Mouse (Mus musculus) embryonic facial prominence, embryonic 14.5 days (tissue): ENCODE measurements around the gene Pfdn6. TPM values are rescaled to one million over a fixed set of nuclear protein-coding genes. Genes with fewer than 3 reads are reported as not detected.
A peak's percentile ranks its signal among the peaks of the same experiment; 100 is the strongest.
"Not testable (repeated sequence)": the region's sequence is repeated elsewhere in the genome, so short reads cannot be mapped to it uniquely, and the experiment has no call there.

Experiments
- ATAC-seq: fragments of 200-750 bp; cut with Nextera tagmentation; 2 replicates; pipeline ENCODE4 v1.8.0; 2017; ENCODE audit warnings: low read depth, moderate number of reproducible peaks, moderate TSS enrichment
- DNase-seq: peaks from one replicate; pipeline ENCODE4 v3.0.0-alpha.2; 2015; ENCODE audit warnings: low spot score
- H3K27ac ChIP-seq: fragments of 300-500 bp; sonication (generic); replicated peaks from 2 replicates; pipeline ENCODE4 v1.5.1; 2014; ENCODE audit warnings: low read depth, mild to moderate bottlenecking, low read length, moderate library complexity
- H3K27me3 ChIP-seq: fragments of 300-500 bp; sonication (generic); replicated peaks from 2 replicates; pipeline ENCODE4 v1.6.1; 2014; ENCODE audit warnings: low read length; ENCODE audit not compliant: control insufficient read depth, insufficient read depth
- H3K36me3 ChIP-seq: fragments of 300-500 bp; sonication (generic); 2 replicates; pipeline ENCODE4 v1.6.1; 2014; ENCODE audit warnings: low read length, mixed read lengths; ENCODE audit not compliant: control insufficient read depth, insufficient read depth
- H3K4me1 ChIP-seq: fragments of 300-500 bp; sonication (generic); 2 replicates; pipeline ENCODE4 v1.6.1; 2014; ENCODE audit warnings: antibody characterized with exemption, low read length; ENCODE audit not compliant: control insufficient read depth, insufficient read depth
- H3K4me2 ChIP-seq: fragments of 300-500 bp; sonication (generic); 2 replicates; pipeline ENCODE4 v1.6.1; 2014; ENCODE audit warnings: low read depth, mild to moderate bottlenecking, low read length, moderate library complexity, mixed read lengths
- H3K4me3 ChIP-seq: fragments of 300-500 bp; sonication (generic); 2 replicates; pipeline ENCODE4 v1.5.1; 2014; ENCODE audit warnings: low read depth, mild to moderate bottlenecking, low read length
- H3K9ac ChIP-seq: fragments of 300-500 bp; sonication (generic); 2 replicates; pipeline ENCODE4 v1.6.1; 2014; ENCODE audit warnings: low read depth, mild to moderate bottlenecking, low read length, moderate library complexity, mixed read lengths
- H3K9me3 ChIP-seq: fragments of 300-500 bp; sonication (generic); 2 replicates; pipeline ENCODE4 v1.6.1; 2016; ENCODE audit warnings: low read length; ENCODE audit not compliant: control insufficient read depth
- WGBS: fragments of 180-500 bp; shearing (Covaris S2); extraction: QIAGEN DNeasy Blood & Tissue Kit; methylation state at CpG from one replicate; pipeline ENCODE4 v1.1.7; 2014; 5-methylcytosine and 5-hydroxymethylcytosine counted together
- polyA plus RNA-seq: library from polyadenylated mRNA; unstranded; fragments of >200 nt; fragmentation: Nextera tagmentation; extraction: Ambion mirVana; gene quantifications from 2 replicates; pipeline ENCODE4 v1.2.1, GENCODE M21; 2014

Pfdn6 gene
- polyA plus RNA-seq, 1 experiment from 2014 or later, result 124 TPM

DNA sequence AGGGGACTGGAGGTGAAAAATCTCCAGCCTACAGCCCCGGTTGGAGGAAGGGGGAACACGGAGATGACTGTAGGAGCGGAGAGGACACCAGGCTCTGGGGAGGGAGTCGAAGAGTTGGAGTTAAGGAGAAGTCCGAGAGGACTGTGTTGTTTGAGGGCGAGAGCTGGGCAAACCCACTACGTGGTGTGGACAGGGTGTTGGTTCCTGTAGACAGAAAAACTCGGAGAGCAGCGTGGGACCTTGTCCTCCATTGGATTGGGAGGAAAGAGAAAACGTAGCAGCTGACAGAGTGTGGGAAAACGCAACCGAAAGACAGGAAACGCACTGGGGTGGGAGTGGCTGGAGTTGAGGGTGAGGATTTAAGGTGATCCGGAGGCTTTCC, 30.3 kb downstream of the Pfdn6 start:
- Histone ChIP-seq H3K27me3 (no peaks in the 10 kb centered on the region), H3K36me3 (peaks cover 39% of the 10 kb centered on the region), H3K27ac (peak overlapping the region; percentile 92), H3K4me2 (peak overlapping the region; percentile 97), H3K9ac (peak overlapping the region; percentile 93), H3K9me3 (no peaks in the 10 kb centered on the region), H3K4me3 (peak overlapping the region; percentile 95), H3K4me1 (peaks cover 13% of the 10 kb centered on the region)
- ATAC-seq, result peak; percentile 0; the same call in 1 of the 2 replicates
- WGBS, result under 1% methylated on average over 14 of the region's 14 CpGs
- DNase-seq, result peak; percentile 60

DNA sequence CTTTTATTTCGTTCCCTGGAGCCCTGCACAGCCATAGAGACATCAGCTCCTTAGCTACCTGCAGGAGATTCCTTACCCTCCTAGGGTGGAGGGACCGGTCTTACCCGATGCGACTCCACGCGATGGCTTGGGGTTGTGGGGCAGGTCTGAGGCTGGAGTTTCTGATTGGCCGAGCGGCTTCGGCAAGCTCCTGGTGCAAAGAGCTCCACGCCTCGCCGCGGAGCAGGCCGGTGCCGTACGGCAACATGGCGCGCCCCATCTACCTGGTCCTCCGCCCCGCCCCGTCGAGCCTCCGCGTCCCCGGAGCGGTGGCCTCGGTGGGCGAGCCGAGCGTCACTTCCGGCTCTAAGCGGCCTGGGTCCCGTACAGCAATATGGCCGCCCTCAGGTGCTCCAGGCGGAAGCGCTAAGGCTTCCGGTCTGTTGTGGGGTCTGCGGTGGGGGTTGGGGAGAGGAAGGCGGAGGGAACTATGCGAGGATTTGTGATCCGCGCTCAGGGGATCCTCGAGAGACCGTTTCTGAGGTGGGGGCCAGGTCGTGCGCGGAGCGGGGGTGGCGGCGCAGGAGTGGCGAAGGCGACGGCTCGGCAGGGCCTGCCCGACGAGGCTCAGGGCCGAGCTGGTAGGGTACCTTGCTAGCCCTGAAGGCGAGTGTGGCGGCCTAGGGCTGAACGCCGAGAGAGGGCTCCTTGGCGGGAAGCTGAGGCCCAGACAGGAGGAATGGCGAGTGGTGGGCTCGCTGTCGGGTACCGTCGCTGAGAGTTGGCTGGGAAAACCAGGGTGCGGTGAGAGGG, 30.9 kb downstream of the Pfdn6 start, which contains the start of gene Daxx:
Daxx (plus strand) TSS at position 338 of the 792 bp plus-strand sequence.
- peak; percentile 97 for ATAC-seq

DNA sequence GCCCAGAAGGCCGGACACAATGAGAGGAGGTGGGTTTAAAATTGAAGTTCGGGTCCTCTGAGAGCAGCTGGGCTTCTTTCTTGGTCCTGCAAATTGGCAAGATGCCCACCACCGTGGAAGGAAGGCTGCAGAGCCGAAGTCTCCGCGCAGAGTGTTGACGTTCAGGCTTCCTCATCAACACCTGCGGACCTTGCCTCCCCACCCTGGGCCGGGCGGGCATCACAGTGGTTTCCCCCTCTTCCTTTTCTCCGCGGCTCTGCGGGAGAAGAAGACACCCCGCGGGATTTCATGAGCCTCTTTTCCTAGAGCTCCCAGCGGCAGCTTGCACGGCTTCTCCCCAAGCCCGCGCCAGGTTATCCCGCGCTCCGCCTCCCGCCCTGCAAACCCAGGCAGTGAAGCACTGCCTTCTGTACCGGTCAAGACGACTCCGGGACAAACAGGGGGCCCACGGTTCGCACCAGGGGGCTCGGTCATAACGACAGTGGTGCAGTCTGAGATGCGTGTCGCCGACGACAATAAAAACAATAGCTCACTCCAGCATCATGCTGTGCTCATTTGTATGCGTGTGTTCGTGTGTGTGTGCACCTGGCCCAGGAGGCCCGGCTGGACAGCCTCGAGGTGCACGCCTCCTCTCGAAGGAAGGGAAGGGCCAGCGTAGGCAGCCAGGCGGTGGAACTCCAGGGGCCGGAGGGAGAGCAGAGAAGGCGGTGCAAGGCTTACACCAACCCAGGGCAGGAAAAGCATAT, 31.6 kb downstream of the Pfdn6 start:
- H3K36me3 ChIP-seq, result peaks cover 25% of the 10 kb centered on the region
- DNase-seq (peak; percentile 51), ATAC-seq (peak; percentile 48)
- peak overlapping the region; percentile 95 for H3K4me3 ChIP-seq
- WGBS, result under 1% methylated on average over 43 of the region's 44 CpGs
- H3K9ac ChIP-seq, result peak overlapping the region; percentile 93
- H3K27me3 ChIP-seq, result no peaks in the 10 kb centered on the region
- H3K4me1 ChIP-seq, result peaks cover 11% of the 10 kb centered on the region
- H3K4me2 ChIP-seq, result peak overlapping the region; percentile 97
- H3K27ac ChIP-seq, result peak overlapping the region; percentile 82
- H3K9me3 ChIP-seq, result no peaks in the 10 kb centered on the region

More for the DNA sequence above, 30.9 kb downstream of the Pfdn6 start, which contains the start of gene Daxx:
- peaks cover 33% of the 10 kb centered on the region for H3K36me3 ChIP-seq
- peak within 1 kb of the TSS; percentile 95 for H3K4me3 ChIP-seq
- peak within 1 kb of the TSS; percentile 97 for H3K4me2 ChIP-seq
- DNase-seq, result peak; percentile 99
- peak within 1 kb of the TSS; percentile 93 for H3K9ac ChIP-seq
- peaks cover 11% of the 10 kb centered on the region for H3K4me1 ChIP-seq
- WGBS, result under 1% methylated on average over 46 of the region's 68 CpGs
- peak within 1 kb of the TSS; percentile 92 for H3K27ac ChIP-seq
- H3K27me3 ChIP-seq, result no peaks in the 10 kb centered on the region
- no peaks in the 10 kb centered on the region for H3K9me3 ChIP-seq

DNA sequence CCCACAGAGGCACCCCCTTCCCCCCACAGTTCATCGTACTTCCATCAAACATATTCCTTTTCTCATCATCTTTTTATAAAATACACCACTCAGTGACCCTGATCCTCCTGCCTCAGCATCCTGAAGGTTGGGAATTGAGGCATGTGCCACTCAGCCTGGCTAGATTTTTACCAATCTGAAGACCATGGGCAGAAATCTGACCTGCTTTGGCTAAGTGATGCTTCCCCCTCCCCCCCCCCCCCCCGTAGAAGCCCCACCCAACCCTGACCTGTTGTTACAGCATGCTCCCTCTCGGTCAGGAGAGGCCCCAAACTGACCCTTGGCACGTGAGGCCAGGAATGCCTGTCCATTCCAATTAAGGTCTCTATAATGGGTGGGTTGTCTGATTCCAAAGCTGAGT, 35.3 kb downstream of the Pfdn6 start, which contains the start of gene Platr17:
Platr17 (plus strand) TSS at position 301 of the 400 bp plus-strand sequence.
- not testable (repeated sequence) for H3K9ac ChIP-seq, H3K4me1 ChIP-seq, H3K36me3 ChIP-seq, H3K9me3 ChIP-seq, H3K4me2 ChIP-seq, ATAC-seq, H3K4me3 ChIP-seq, H3K27ac ChIP-seq, H3K27me3 ChIP-seq, DNase-seq
- 20% methylated on average over 3 of the region's 4 CpGs for WGBS

DNA sequence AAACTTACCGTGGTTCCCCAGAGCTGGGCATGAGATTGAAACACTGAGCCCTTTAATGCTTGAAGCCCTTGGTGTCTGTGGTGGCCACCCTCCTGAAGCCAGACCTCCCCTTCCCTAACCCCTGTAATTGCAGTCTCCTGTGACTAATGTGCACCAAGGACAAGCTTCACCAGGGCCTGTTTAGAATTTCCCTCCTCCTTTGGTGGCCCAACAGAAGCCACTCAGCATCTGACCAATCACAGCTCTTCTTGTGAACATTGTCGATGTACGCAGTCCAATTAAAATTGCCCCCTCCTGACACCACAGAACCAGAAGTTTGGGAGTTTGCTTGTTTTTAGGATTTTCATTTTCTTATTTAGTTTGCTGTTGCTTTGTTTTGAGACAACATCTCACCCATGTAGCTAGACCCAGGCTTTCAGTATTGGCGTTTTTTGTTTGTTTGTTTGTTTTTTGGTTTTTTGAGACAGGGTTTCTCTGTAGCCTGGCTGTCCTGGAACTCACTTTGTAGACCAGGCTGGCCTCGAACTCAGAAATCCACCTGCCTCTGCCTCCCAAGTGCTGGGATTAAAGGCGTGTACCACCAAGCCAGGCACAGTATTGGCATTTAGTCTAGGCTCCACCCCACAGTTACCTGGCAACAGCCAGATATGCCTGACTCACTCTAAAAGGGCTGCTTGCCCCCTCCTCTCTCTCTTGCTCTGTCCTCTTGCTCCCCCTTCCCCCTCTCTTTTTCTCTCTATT, 36.1 kb downstream of the Pfdn6 start:
- ATAC-seq, H3K4me2 ChIP-seq, H3K36me3 ChIP-seq, H3K9me3 ChIP-seq, H3K27me3 ChIP-seq, H3K27ac ChIP-seq, H3K4me1 ChIP-seq, H3K4me3 ChIP-seq, DNase-seq, H3K9ac ChIP-seq: not testable (repeated sequence)
- 71% methylated on average over 6 of the region's 6 CpGs for WGBS

DNA sequence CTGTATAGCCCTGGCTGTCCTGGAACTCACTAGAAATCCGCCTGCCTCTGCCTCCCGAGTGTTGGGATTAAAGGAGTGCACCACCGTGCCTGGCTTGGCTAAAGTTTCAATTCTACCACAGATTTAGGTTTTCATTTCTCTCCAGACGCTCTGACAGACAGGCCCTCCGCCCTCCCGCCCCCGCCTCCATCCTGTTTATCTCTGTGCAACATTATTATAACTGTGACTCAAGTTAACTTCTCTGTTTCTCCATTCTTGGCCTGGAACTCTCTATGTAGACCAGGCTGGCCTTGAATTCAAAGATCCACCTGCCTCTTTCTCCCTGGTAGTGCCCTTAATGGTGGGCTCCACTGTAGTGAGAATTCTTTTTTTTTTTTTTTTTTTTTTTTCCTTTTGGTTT, 37.7 kb downstream of the Pfdn6 start:
- Histone ChIP-seq H3K27ac (no peak overlapping the region), H3K4me2 (no peak overlapping the region), H3K4me3 (no peak overlapping the region), H3K9me3 (no peaks in the 10 kb centered on the region), H3K4me1 (no peaks in the 10 kb centered on the region), H3K9ac (no peak overlapping the region), H3K36me3 (no peaks in the 10 kb centered on the region), H3K27me3 (no peaks in the 10 kb centered on the region)
- no peak for DNase-seq
- 84% methylated on average over 7 of the region's 7 CpGs for WGBS
- ATAC-seq, result no peak

DNA sequence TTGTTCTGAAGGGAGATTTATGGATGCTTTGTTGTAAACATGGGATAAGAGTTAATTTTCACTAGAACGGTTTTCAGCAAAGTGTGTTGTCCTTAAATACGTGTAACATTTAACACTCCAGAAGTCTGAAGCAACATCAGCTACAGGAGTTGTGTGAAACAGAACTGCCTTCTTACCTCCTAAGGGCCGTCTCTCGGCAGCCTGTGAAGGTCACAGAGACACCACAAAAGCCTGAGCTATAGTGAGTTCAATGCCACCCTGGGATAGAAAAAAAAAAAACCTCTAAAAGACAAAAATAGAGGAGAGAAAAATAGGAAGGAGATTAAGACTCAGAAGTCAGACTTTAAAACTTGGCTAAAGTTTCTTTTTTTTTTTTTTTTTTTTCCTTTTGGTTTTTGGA, 38.1 kb downstream of the Pfdn6 start:
- no peaks in the 10 kb centered on the region for H3K36me3 ChIP-seq
- H3K4me3 ChIP-seq, result no peak overlapping the region
- no peak for DNase-seq
- no peaks in the 10 kb centered on the region for H3K4me1 ChIP-seq
- no peak overlapping the region for H3K9ac ChIP-seq
- ATAC-seq, result no peak
- H3K27ac ChIP-seq, result no peak overlapping the region
- H3K9me3 ChIP-seq, result no peaks in the 10 kb centered on the region
- WGBS, result 80% methylated on average over 4 of the region's 4 CpGs
- H3K4me2 ChIP-seq, result no peak overlapping the region
- H3K27me3 ChIP-seq, result no peaks in the 10 kb centered on the region

DNA sequence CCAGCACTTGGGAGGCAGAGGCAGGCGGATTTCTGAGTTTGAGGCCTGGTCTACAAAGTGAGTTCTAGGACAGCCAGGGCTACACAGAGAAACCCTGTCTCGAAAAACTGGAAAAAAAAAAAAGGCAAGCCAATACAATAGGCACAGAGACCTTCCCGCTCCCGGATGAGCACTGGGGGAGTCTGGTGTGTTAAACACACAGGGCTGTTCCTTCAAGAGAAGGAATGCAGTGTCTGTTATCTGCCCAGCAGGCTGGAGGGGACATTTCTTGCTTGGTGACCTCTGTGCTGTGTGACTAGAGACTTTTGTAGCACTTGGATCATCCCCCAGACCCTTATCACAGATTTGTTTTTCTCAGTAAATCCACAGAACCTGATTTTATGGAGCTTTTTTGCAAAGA, 38.5 kb downstream of the Pfdn6 start:
- Histone ChIP-seq H3K27ac (no peak overlapping the region), H3K36me3 (no peaks in the 10 kb centered on the region), H3K9me3 (no peaks in the 10 kb centered on the region), H3K4me2 (no peak overlapping the region), H3K4me3 (no peak overlapping the region), H3K9ac (no peak overlapping the region), H3K27me3 (no peaks in the 10 kb centered on the region), H3K4me1 (no peaks in the 10 kb centered on the region)
- ATAC-seq (no peak), DNase-seq (no peak)
- WGBS, result 62% methylated on average over 4 of the region's 4 CpGs
